In the genomic region with DNA sequence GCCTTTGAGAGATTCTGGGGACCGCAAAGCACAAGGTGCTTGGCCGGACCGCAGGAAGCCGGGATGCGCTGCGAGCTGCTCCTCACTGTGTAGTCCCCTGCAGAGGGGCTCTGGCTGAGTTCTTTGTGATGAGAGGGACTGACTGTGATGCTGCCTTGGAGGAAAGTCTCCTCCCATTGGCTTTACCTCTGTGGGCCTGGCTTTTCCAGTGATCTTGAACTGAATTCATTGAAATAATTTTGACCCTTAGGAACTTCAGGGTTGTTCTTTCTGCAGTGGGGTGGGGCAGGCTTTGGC, we compare ENCODE assay signal across 9 mouse cellular contexts. TPM values are rescaled to one million over a fixed set of nuclear protein-coding genes. Genes with fewer than 3 reads are reported as not detected.
A peak's percentile ranks its signal among the peaks of the same experiment; 100 is the strongest.
DNase-seq lines count a peak whose midpoint lies in the region; ATAC-seq lines count a peak whose summit lies in the region.
"Had no signal": no experiment of that assay in that cellular context is flagged by ENCODE, and none has a peak within 500 bp of the region (broad histone marks: within the 10 kb centered on the region; RNA-seq: fewer than 3 reads in every experiment).

No protein-coding gene starts in this region.

- H3K9ac ChIP-seq in heart, embryonic 13.5 days, result peak overlapping the region; percentile 93
- no peak overlapping the region for H3K9ac ChIP-seq in forebrain, embryonic 12.5 days
- no peak overlapping the region for H3K9ac ChIP-seq in liver, embryonic 12.5 days

- ATAC-seq in heart, embryonic 13.5 days (ENCODE audit: extremely low read depth, insufficient number of reproducible peaks, low FRiP score, low TSS enrichment), result no peak
- no peak for ATAC-seq in forebrain, embryonic 12.5 days (ENCODE audit: low FRiP score)
- no peak for ATAC-seq in liver, embryonic 12.5 days
- ATAC-seq in activated CD4-positive, CD25-positive, alpha-beta regulatory T cell, adult 4 months, result no peak

- H3K4me3 ChIP-seq in heart, embryonic 13.5 days, result peak overlapping the region; percentile 87
- H3K4me3 ChIP-seq in forebrain, embryonic 12.5 days (replicated peaks), result no peak overlapping the region
- peak overlapping the region; percentile 49; the same call in 1 of the 2 replicates for H3K4me3 ChIP-seq in liver, embryonic 12.5 days

- H3K27ac ChIP-seq in heart, embryonic 13.5 days (replicated peaks), result peak overlapping the region; percentile 94
- no peak overlapping the region for H3K27ac ChIP-seq in forebrain, embryonic 12.5 days
- H3K27ac ChIP-seq in liver, embryonic 12.5 days, result no peak overlapping the region

- no peaks in the 10 kb centered on the region for H3K9me3 ChIP-seq in heart, embryonic 13.5 days
- H3K9me3 ChIP-seq in forebrain, embryonic 12.5 days, result no peaks in the 10 kb centered on the region
- H3K9me3 ChIP-seq in liver, embryonic 12.5 days (replicated peaks), result no peaks in the 10 kb centered on the region

- WGBS in heart, embryonic 13.5 days, result 9% methylated on average over 6 of the region's 6 CpGs
- WGBS in forebrain, embryonic 12.5 days, result 8% methylated on average over 6 of the region's 6 CpGs
- 48% methylated on average over 6 of the region's 6 CpGs for WGBS in liver, embryonic 12.5 days (ENCODE audit: insufficient replicate concordance)

- no peaks in the 10 kb centered on the region for H3K27me3 ChIP-seq in heart, embryonic 13.5 days (replicated peaks)
- H3K27me3 ChIP-seq in forebrain, embryonic 12.5 days, result peaks cover 55% of the 10 kb centered on the region
- H3K27me3 ChIP-seq in liver, embryonic 12.5 days (replicated peaks), result peaks cover 40% of the 10 kb centered on the region

- H3K4me2 ChIP-seq in heart, embryonic 13.5 days, result peak overlapping the region; percentile 85
- peak overlapping the region; percentile 98; the same call in 1 of the 2 replicates for H3K4me2 ChIP-seq in forebrain, embryonic 12.5 days
- peak overlapping the region; percentile 67 for H3K4me2 ChIP-seq in liver, embryonic 12.5 days

- peaks cover 84% of the 10 kb centered on the region for H3K4me1 ChIP-seq in heart, embryonic 13.5 days
- peaks cover 25% of the 10 kb centered on the region for H3K4me1 ChIP-seq in forebrain, embryonic 12.5 days
- H3K4me1 ChIP-seq in liver, embryonic 12.5 days, result peaks cover 7% of the 10 kb centered on the region

- DNase-seq in heart, adult 11 months, result no peak
- DNase-seq in 3134 (ENCODE audit: extremely low read depth, insufficient read length, low spot score), result peak; percentile 55
- no peak for DNase-seq in embryo, embryonic 9.5 days (ENCODE audit: extremely low spot score)
- DNase-seq in gastrocnemius, adult 8-10 months (ENCODE audit: low spot score in 2 of 2), result no peak
- DNase-seq: kidney, postnatal 36 days had no signal

- peaks cover 43% of the 10 kb centered on the region for H3K36me3 ChIP-seq in heart, embryonic 13.5 days
- no peaks in the 10 kb centered on the region for H3K36me3 ChIP-seq in forebrain, embryonic 12.5 days (replicated peaks)
- H3K36me3 ChIP-seq in liver, embryonic 12.5 days, result no peaks in the 10 kb centered on the region

RNA-seq across cellular contexts. Expression of a gene that starts 1.6 kb away (rescaled TPM):
- polyA plus RNA-seq in heart, embryonic 13.5 days (2015; fragmentation: Nextera tagmentation; extraction: Ambion mirVana), result 105 and 109 TPM in 2 replicates
- 2.3 and 3.4 TPM in 2 replicates for polyA plus RNA-seq in forebrain, embryonic 12.5 days (2016; fragmentation: Nextera tagmentation; extraction: Ambion mirVana)
- polyA plus RNA-seq in liver, embryonic 12.5 days (2016; fragmentation: Nextera tagmentation; extraction: Ambion mirVana), result 3.4 and 4.1 TPM in 2 replicates
- 100 to 1,000 TPM; 172 to 236 (median 206) TPM for total RNA-seq in gastrocnemius, adult 8-10 months (2022)
- 1 to 10 TPM; 1.2 to 3.0 TPM for polyA plus RNA-seq in activated CD4-positive, CD25-positive, alpha-beta regulatory T cell, adult 4 months (2017; shearing (Covaris generic))

Comparison
In these comparisons a context has a peak if more than half of its experiments do, and no peak if none do; other contexts are left out.
1. RNA of a gene that starts 1.6 kb away (polyA plus RNA-seq): 105 to 109 TPM in heart, embryonic 13.5 days; 3.4 to 4.1 TPM in liver, embryonic 12.5 days, 1.2 to 3.0 TPM in activated CD4-positive, CD25-positive, alpha-beta regulatory T cell, adult 4 months and 2.3 to 3.4 TPM in forebrain, embryonic 12.5 days; every median in the first group is over 10 times any median in the second.
2. Peak in every context shown above with its lines, with median percentiles within 50 percentile points of each other: H3K4me2 ChIP-seq.